Comparison of ENCODE assay signal across 20 mouse cellular contexts in the genomic region with DNA sequence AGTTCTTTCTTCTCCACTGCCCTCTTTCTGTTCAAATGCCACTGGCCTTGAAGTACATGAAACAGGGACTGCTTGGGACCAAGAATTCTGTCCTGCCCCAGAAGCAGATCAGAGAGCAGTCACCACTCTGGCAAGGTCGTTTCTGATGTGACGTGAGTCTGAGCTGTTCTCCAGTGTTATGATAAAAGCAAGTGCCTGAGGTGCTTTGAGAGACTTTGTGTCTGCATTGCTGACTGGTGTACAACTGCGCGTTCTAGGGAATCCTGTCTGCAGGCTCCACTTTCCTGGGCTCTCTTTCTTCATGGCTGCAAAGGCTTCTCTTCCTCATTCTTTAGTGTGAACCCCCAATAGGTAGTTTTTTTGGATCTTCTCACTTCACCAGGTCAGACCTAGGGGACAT.
A peak's percentile ranks its signal among the peaks of the same experiment; 100 is the strongest.
DNase-seq lines count a peak whose midpoint lies in the region; ATAC-seq and TF ChIP-seq lines count a peak whose summit lies in the region.
"Had no signal": no experiment of that assay in that cellular context is flagged by ENCODE, and none has a peak within 500 bp of the region (broad histone marks: within the 10 kb centered on the region; RNA-seq: fewer than 3 reads in every experiment).

No protein-coding gene starts in this region.

- DNase-seq in heart, embryonic 10.5 days (ENCODE audit: low spot score) = peak; percentile 77
- DNase-seq in heart, postnatal 25 days (ENCODE audit: low spot score) = no peak
- peak; percentile 22 for DNase-seq in heart, postnatal 0 days (ENCODE audit: low spot score)
- DNase-seq in heart, postnatal 4 days = no peak
- DNase-seq in adrenal gland, postnatal 36 days = peak; percentile 41 to 49
- no peak for DNase-seq in kidney, adult 9 months
- DNase-seq: cerebellum, adult 11-12 months; cerebellum, postnatal 14 days; kidney, postnatal 4 days; lung, embryonic 14.5 days; right cerebral cortex, postnatal 4 days had no signal

- ATAC-seq in heart, postnatal 0 days (ENCODE audit: insufficient read depth, low read depth) = peak; percentile 69
- ATAC-seq: forebrain, embryonic 15.5 days; hindbrain, embryonic 16.5 days; intestine, embryonic 16.5 days; liver, embryonic 12.5 days had no signal

- TF ChIP-seq EP300 in heart, postnatal 0 days (IDR thresholded peaks at IDR 0.05; ENCODE audit: low read depth) = no peak

- intact Hi-C loops in heart, postnatal 25 days (cut with DNase I) = no loop called here

- H3K9ac ChIP-seq in heart, postnatal 0 days (replicated peaks; ENCODE audit: low read depth, low read length) = no peak overlapping the region
- H3K9ac ChIP-seq: forebrain, embryonic 15.5 days; kidney, embryonic 15.5 days; limb, embryonic 12.5 days; liver, embryonic 12.5 days; lung, embryonic 14.5 days; midbrain, embryonic 12.5 days; neural tube, embryonic 12.5 days had no signal

- H3K4me1 ChIP-seq in heart, embryonic 10.5 days = peaks cover 16% of the 10 kb centered on the region
- peaks cover 19% of the 10 kb centered on the region for H3K4me1 ChIP-seq in heart, postnatal 0 days (ENCODE audit: control insufficient read depth, insufficient read depth)
- H3K4me1 ChIP-seq: forebrain, embryonic 15.5 days; limb, embryonic 12.5 days; liver, embryonic 12.5 days; midbrain, embryonic 12.5 days; neural tube, embryonic 12.5 days had no signal

- H3K36me3 ChIP-seq in heart, embryonic 10.5 days = no peaks in the 10 kb centered on the region
- no peaks in the 10 kb centered on the region for H3K36me3 ChIP-seq in heart, postnatal 0 days (replicated peaks; ENCODE audit: control insufficient read depth, insufficient read depth, low read length)
- H3K36me3 ChIP-seq in myocyte (ENCODE audit: control insufficient read depth, insufficient read depth) = no peaks in the 10 kb centered on the region
- H3K36me3 ChIP-seq: forebrain, embryonic 15.5 days; kidney, embryonic 15.5 days; limb, embryonic 12.5 days; liver, embryonic 12.5 days; midbrain, embryonic 12.5 days; neural tube, embryonic 12.5 days had no signal

- no peak overlapping the region for H3ac ChIP-seq in myocyte (ENCODE audit: control insufficient read depth, insufficient read length)

- H3K9me3 ChIP-seq in heart, embryonic 10.5 days = no peaks in the 10 kb centered on the region
- H3K9me3 ChIP-seq in heart, postnatal 0 days (replicated peaks; ENCODE audit: control insufficient read depth, low read length) = no peaks in the 10 kb centered on the region
- H3K9me3 ChIP-seq: forebrain, embryonic 15.5 days; kidney, embryonic 15.5 days; limb, embryonic 12.5 days; liver, embryonic 12.5 days; midbrain, embryonic 12.5 days; neural tube, embryonic 12.5 days had no signal

- H3K27ac ChIP-seq in heart, embryonic 10.5 days = peak overlapping the region; percentile 71
- H3K27ac ChIP-seq in heart, postnatal 0 days (ENCODE audit: low read depth) = peak overlapping the region; percentile 75
- H3K27ac ChIP-seq: forebrain, embryonic 15.5 days; kidney, embryonic 15.5 days; limb, embryonic 12.5 days; liver, embryonic 12.5 days; midbrain, embryonic 12.5 days; neural tube, embryonic 12.5 days had no signal

- TF ChIP-seq CTCF in heart, postnatal 0 days (IDR thresholded peaks at IDR 0.05; ENCODE audit: low read depth) = no peak

- no peak for TF ChIP-seq POLR2A in myocyte (IDR thresholded peaks at IDR 0.05; ENCODE audit: insufficient read length, low read depth)

- H3K27me3 ChIP-seq in heart, embryonic 10.5 days (ENCODE audit: insufficient read depth, poor library complexity, severe bottlenecking) = no peaks in the 10 kb centered on the region
- H3K27me3 ChIP-seq in heart, postnatal 0 days (ENCODE audit: control insufficient read depth, insufficient read depth, low read length) = no peaks in the 10 kb centered on the region
- H3K27me3 ChIP-seq in myocyte (ENCODE audit: control insufficient read depth, insufficient read depth, insufficient read length) = no peaks in the 10 kb centered on the region
- H3K27me3 ChIP-seq: forebrain, embryonic 15.5 days; kidney, embryonic 15.5 days; limb, embryonic 12.5 days; liver, embryonic 12.5 days; midbrain, embryonic 12.5 days; neural tube, embryonic 12.5 days had no signal

- H3K79me2 ChIP-seq in myocyte (ENCODE audit: control insufficient read depth, insufficient read depth) = no peaks in the 10 kb centered on the region

- 38% methylated on average over 4 of the region's 4 CpGs for WGBS in heart, embryonic 10.5 days
- 35% methylated on average over 4 of the region's 4 CpGs for WGBS in heart, postnatal 0 days

- no peak overlapping the region; the same call in 1 of the 2 replicates for H3K4me3 ChIP-seq in heart, embryonic 10.5 days
- no peak overlapping the region for H3K4me3 ChIP-seq in heart, postnatal 0 days (ENCODE audit: low read depth, low read length)
- no peak overlapping the region for H3K4me3 ChIP-seq in myocyte
- H3K4me3 ChIP-seq: forebrain, embryonic 15.5 days; kidney, embryonic 15.5 days; limb, embryonic 12.5 days; liver, embryonic 12.5 days; midbrain, embryonic 12.5 days; neural tube, embryonic 12.5 days had no signal

- 0 out of 2 replicates have a peak overlapping the region, but pooled peaks have one; percentile 19 for H3K4me2 ChIP-seq in heart, postnatal 0 days (ENCODE audit: low read depth, low read length)
- H3K4me2 ChIP-seq in myocyte (ENCODE audit: low read depth) = peak overlapping the region; percentile 82
- H3K4me2 ChIP-seq: forebrain, embryonic 15.5 days; kidney, embryonic 15.5 days; limb, embryonic 12.5 days; liver, embryonic 12.5 days; lung, embryonic 14.5 days; midbrain, embryonic 12.5 days; neural tube, embryonic 12.5 days had no signal

TF ChIP-seq in myocyte, 11 proteins besides CTCF, POLR2A, EP300 and RAD21:
- no peak for TF ChIP-seq MYOG (IDR thresholded peaks at IDR 0.05; ENCODE audit: control insufficient read depth in 1 of 3, insufficient read depth in 1 of 3, insufficient read length in 2 of 3, low read depth in 2 of 3)
- no peak for TF ChIP-seq MYOD1 (IDR thresholded peaks at IDR 0.05; ENCODE audit: control insufficient read depth in 1 of 3, insufficient read length in 2 of 3, low read depth in 2 of 3)
- no peak for TF ChIP-seq E2F4 (IDR thresholded peaks at IDR 0.05; ENCODE audit: insufficient read depth)
- no peak for TF ChIP-seq SRF (IDR thresholded peaks at IDR 0.05; ENCODE audit: control insufficient read depth, insufficient read length, low read depth)
- TF ChIP-seq USF1 (IDR thresholded peaks at IDR 0.05; ENCODE audit: low read depth) = no peak
- no peak for TF ChIP-seq TCF12 (IDR thresholded peaks at IDR 0.05; ENCODE audit: insufficient read depth, poor library complexity, severe bottlenecking)
- TF ChIP-seq TCF3 (IDR thresholded peaks at IDR 0.05; ENCODE audit: insufficient read length, low read depth) = no peak
- no peak for TF ChIP-seq CEBPB (IDR thresholded peaks at IDR 0.05; ENCODE audit: insufficient read depth, poor library complexity, severe bottlenecking)
- TF ChIP-seq POLR2AphosphoS2 (IDR thresholded peaks at IDR 0.05; ENCODE audit: insufficient read length, low read depth) = no peak
- TF ChIP-seq REST (IDR thresholded peaks at IDR 0.05; ENCODE audit: insufficient read depth, insufficient read length) = no peak
- TF ChIP-seq MAX (IDR thresholded peaks at IDR 0.05; ENCODE audit: low read depth) = no peak

Comparison
In these comparisons a context has a peak if more than half of its experiments do, and no peak if none do; other contexts are left out.
1. DNase-seq: peak in heart, embryonic 10.5 days (single experiment), heart, postnatal 0 days (single experiment) and adrenal gland, postnatal 36 days (2 of 2); none in heart, postnatal 25 days (single experiment), heart, postnatal 4 days (single experiment) and kidney, adult 9 months (single experiment).